Mouse (Mus musculus) MEL (cell line): Measurements from ENCODE around the gene Usp39. TPM values are rescaled to one million over a fixed set of nuclear protein-coding genes. Genes with fewer than 3 reads are reported as not detected.

Source experiments
- DNase-seq: peaks from one replicate; pipeline ENCODE4 v3.0.0; 2011; ENCODE audit warnings: low read depth, low spot score
- H3K27ac ChIP-seq: 2 replicates; pipeline ENCODE4 v1.5.1; 2012; ENCODE audit warnings: low read depth, mild to moderate bottlenecking, control low read depth, low read length, moderate library complexity; ENCODE audit not compliant: control insufficient read depth
- H3K27me3 ChIP-seq, 2 experiments: fragments of 150-350 bp in 1 of 2; sonication (generic) in 1 of 2; 2 replicates each; pipeline ENCODE4 v1.6.1; 2012; ENCODE audit warnings: low read length in 2 of 2, mild to moderate bottlenecking in 2 of 2, improper control_type of control experiment in 1 of 2, moderate library complexity in 1 of 2; ENCODE audit not compliant: insufficient read depth in 2 of 2, control insufficient read depth in 1 of 2
- H3K36me3 ChIP-seq, 2 experiments: 2 replicates each; pipeline ENCODE4 v1.6.1; 2012 to 2014; ENCODE audit warnings: low read length in 2 of 2, improper control_type of control experiment in 1 of 2, inconsistent platforms in 1 of 2, mild to moderate bottlenecking in 1 of 2; ENCODE audit not compliant: insufficient read depth in 2 of 2, control insufficient read depth in 1 of 2
- H3K4me1 ChIP-seq, 2 experiments: fragments of 150-350 bp in 1 of 2; sonication (generic) in 1 of 2; 2 replicates each; pipeline ENCODE4 v1.6.1; 2012; ENCODE audit warnings: low read length in 2 of 2, improper control_type of control experiment in 1 of 2, mild to moderate bottlenecking in 1 of 2; ENCODE audit not compliant: insufficient read depth in 2 of 2, control insufficient read depth in 1 of 2
- H3K4me3 ChIP-seq, 2 experiments: fragments of 150-350 bp in 1 of 2; sonication (generic) in 1 of 2; 2 replicates each; pipeline ENCODE4 v1.5.1; 2012; ENCODE audit warnings: low read depth in 2 of 2, low read length in 2 of 2, mild to moderate bottlenecking in 2 of 2, moderate library complexity in 2 of 2, control low read depth in 1 of 2, improper control_type of control experiment in 1 of 2; ENCODE audit not compliant: control insufficient read depth in 1 of 2, insufficient read depth in 1 of 2
- H3K79me2 ChIP-seq: 2 replicates; pipeline ENCODE4 v1.6.1; 2012; ENCODE audit warnings: mild to moderate bottlenecking, low read length, moderate library complexity; ENCODE audit not compliant: control insufficient read depth, poor library complexity, insufficient read depth
- H3K9ac ChIP-seq: 2 replicates; pipeline ENCODE4 v1.6.1; 2012; ENCODE audit warnings: low read depth, mild to moderate bottlenecking, control low read depth, low read length, moderate library complexity; ENCODE audit not compliant: control insufficient read depth, poor library complexity, severe bottlenecking
- H3K9me3 ChIP-seq: fragments of 150-350 bp; sonication (generic); replicated peaks from 2 replicates; pipeline ENCODE4 v1.6.1; 2012; ENCODE audit warnings: mild to moderate bottlenecking, low read length, improper control_type of control experiment, moderate library complexity; ENCODE audit not compliant: insufficient read depth
- BHLHE40 ChIP-seq: IDR thresholded peaks from 2 replicates; pipeline ENCODE4 v1.6.1; 2012; ENCODE audit warnings: low read depth, mild to moderate bottlenecking, inconsistent platforms, low read length, improper control_type of control experiment, borderline replicate concordance
- CTCF ChIP-seq, 3 experiments: IDR thresholded peaks in 2 of 3; conservative IDR thresholded peaks in 1 of 3; 2 replicates each; pipeline ENCODE4 v1.5.1; 2011 to 2012; ENCODE audit warnings: low read length in 3 of 3, low read depth in 2 of 3, mild to moderate bottlenecking in 2 of 3, improper control_type of control experiment in 1 of 3, inconsistent platforms in 1 of 3, mixed read lengths in 1 of 3, moderate library complexity in 1 of 3; ENCODE audit not compliant: control insufficient read depth in 1 of 3, insufficient read depth in 1 of 3, poor library complexity in 1 of 3, severe bottlenecking in 1 of 3
- ELF1 ChIP-seq: IDR thresholded peaks from 2 replicates; pipeline ENCODE4 v1.6.1; 2014; ENCODE audit warnings: low read depth, mild to moderate bottlenecking, inconsistent platforms, low read length, improper control_type of control experiment, moderate library complexity
- ETS1 ChIP-seq: IDR thresholded peaks from 2 replicates; pipeline ENCODE4 v1.6.1; 2012; ENCODE audit warnings: low read depth, mild to moderate bottlenecking, inconsistent platforms, low read length, improper control_type of control experiment, moderate library complexity
- JUND ChIP-seq: IDR thresholded peaks from 2 replicates; pipeline ENCODE4 v1.6.1; 2011; ENCODE audit warnings: low read depth, mild to moderate bottlenecking, improper control_type of control experiment, low read length
- MEF2A ChIP-seq: IDR thresholded peaks from 2 replicates; pipeline ENCODE4 v1.6.1; 2014; ENCODE audit warnings: low read depth, mild to moderate bottlenecking, inconsistent platforms, low read length, improper control_type of control experiment; ENCODE audit not compliant: poor library complexity, insufficient replicate concordance, severe bottlenecking; ENCODE audit errors: extremely low read depth
- NELFE ChIP-seq: IDR thresholded peaks from 2 replicates; pipeline ENCODE4 v1.6.1; 2011; ENCODE audit warnings: low read depth, low read length, improper control_type of control experiment
- POLR2A ChIP-seq, 2 experiments: IDR thresholded peaks; 2 replicates each; pipeline ENCODE4 v1.6.1; 2011 to 2012; ENCODE audit warnings: low read length in 2 of 2, mild to moderate bottlenecking in 2 of 2, control low read depth in 1 of 2, improper control_type of control experiment in 1 of 2, low read depth in 1 of 2, moderate library complexity in 1 of 2; ENCODE audit not compliant: control insufficient read depth in 1 of 2, insufficient read depth in 1 of 2, poor library complexity in 1 of 2
- RAD21 ChIP-seq: IDR thresholded peaks from 2 replicates; pipeline ENCODE4 v1.6.1; 2011; ENCODE audit warnings: mild to moderate bottlenecking, low read depth, low read length, improper control_type of control experiment
- RCOR1 ChIP-seq: IDR thresholded peaks from 2 replicates; pipeline ENCODE4 v1.6.1; 2012; ENCODE audit warnings: low read depth, mild to moderate bottlenecking, inconsistent platforms, low read length, improper control_type of control experiment
- TAL1 ChIP-seq: IDR thresholded peaks from 2 replicates; pipeline ENCODE4 v1.6.1; 2012; ENCODE audit warnings: mild to moderate bottlenecking, inconsistent platforms, low read length, moderate library complexity, mixed read lengths
- TBP ChIP-seq: IDR thresholded peaks from 2 replicates; pipeline ENCODE4 v1.8.0; 2011; ENCODE audit warnings: low read depth, low read length, improper control_type of control experiment
- UBTF ChIP-seq: IDR thresholded peaks from 2 replicates; pipeline ENCODE4 v1.6.1; 2012; ENCODE audit warnings: low read depth, mild to moderate bottlenecking, inconsistent platforms, low read length, improper control_type of control experiment, moderate library complexity, borderline replicate concordance; ENCODE audit not compliant: insufficient read depth
- USF2 ChIP-seq, 2 experiments: IDR thresholded peaks; 2 replicates each; pipeline ENCODE4 v1.6.1; 2011 to 2012; ENCODE audit warnings: improper control_type of control experiment in 2 of 2, low read length in 2 of 2, borderline replicate concordance in 1 of 2, inconsistent platforms in 1 of 2, low read depth in 1 of 2, mild to moderate bottlenecking in 1 of 2; ENCODE audit not compliant: insufficient read depth in 1 of 2
- ZKSCAN1 ChIP-seq: IDR thresholded peaks from 2 replicates; pipeline ENCODE4 v1.6.1; 2012; ENCODE audit warnings: low read depth, mild to moderate bottlenecking, inconsistent platforms, low read length, improper control_type of control experiment, moderate library complexity
- polyA plus RNA-seq, 2 experiments: library from polyadenylated mRNA; stranded (reverse) in 1 of 2; unstranded in 1 of 2; fragments of >175 nt in 1 of 2; fragments of >200 nt in 1 of 2; gene quantifications; 2 replicates each; pipeline versions ENCODE4 v1.2.1 to v1.2.4; 2012; ENCODE audit warnings: low replicate concordance in 2 of 2, low read depth in 1 of 2; ENCODE audit not compliant: insufficient read length in 2 of 2, insufficient read depth in 1 of 2, missing spikeins in 1 of 2
- total RNA-seq: library from RNA; depleted of rRNA; stranded (reverse); fragments of 300-350 nt; gene quantifications from 2 replicates; pipeline ENCODE4 v1.2.3, GENCODE M21; 2012

Gene Usp39
- total and polyA plus RNA-seq, 3 experiments, result 103 to 106 TPM; not detected in 1

DNA sequence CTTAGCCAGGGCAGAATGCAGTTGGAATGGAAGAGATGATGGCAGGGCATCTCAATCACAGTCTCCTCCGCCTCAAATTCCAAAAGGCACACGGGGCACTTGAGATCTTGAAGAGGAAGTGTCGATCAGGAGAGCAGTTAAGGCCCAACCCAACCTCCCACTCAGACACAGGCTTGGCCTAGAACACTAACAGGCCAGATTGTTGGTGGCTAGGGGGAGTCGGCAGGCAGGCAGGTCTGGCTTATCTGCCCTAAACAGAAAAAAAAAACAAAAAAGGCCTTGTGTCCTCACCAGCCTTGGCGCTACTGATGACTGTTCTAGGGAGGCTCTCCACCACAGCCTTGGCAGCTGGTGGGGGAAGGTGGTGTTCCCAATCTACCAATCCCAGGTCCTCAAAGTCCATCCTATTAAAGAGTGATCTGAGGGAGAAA, 16.2 kb upstream of the Usp39 start (continued):
- TF ChIP-seq TAL1 (peak; percentile 79), MEF2A (no peak), JUND (no peak), UBTF (no peak), ZKSCAN1 (no peak), CTCF (IDR thresholded peaks at IDR 0.05 in 2 of 3, conservative IDR thresholded peaks at IDR 0.05 in 1 of 3; ENCODE audit: control insufficient read depth in 1 of 3, insufficient read depth in 1 of 3, low read depth in 2 of 3, low read length in 3 of 3, poor library complexity in 1 of 3, severe bottlenecking in 1 of 3) (no peak), USF2 (IDR thresholded peaks at IDR 0.05; ENCODE audit: borderline replicate concordance in 1 of 2, insufficient read depth in 1 of 2, low read depth in 1 of 2, low read length in 2 of 2) (no peak), RAD21 (no peak), NELFE (no peak), ETS1 (no peak), BHLHE40 (no peak)

DNA sequence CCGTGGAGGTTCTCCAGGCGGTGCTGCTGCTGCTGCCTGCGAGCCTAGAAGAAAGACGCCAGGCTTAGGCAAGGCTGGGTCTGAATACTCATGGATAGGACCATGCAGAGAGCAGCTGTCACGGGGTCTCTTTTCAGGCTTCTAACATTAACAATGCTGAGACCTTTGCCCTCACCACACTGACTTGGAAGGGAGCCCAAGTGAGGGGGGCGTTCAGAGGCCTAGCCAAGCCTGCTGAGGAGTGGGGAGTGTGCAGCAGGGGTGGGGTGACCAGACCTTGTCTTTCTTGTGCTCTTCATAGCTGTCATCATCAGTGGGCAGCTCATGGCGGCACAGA, 15.6 kb upstream of the Usp39 start:
- no peak overlapping the region for H3K27ac ChIP-seq

DNA sequence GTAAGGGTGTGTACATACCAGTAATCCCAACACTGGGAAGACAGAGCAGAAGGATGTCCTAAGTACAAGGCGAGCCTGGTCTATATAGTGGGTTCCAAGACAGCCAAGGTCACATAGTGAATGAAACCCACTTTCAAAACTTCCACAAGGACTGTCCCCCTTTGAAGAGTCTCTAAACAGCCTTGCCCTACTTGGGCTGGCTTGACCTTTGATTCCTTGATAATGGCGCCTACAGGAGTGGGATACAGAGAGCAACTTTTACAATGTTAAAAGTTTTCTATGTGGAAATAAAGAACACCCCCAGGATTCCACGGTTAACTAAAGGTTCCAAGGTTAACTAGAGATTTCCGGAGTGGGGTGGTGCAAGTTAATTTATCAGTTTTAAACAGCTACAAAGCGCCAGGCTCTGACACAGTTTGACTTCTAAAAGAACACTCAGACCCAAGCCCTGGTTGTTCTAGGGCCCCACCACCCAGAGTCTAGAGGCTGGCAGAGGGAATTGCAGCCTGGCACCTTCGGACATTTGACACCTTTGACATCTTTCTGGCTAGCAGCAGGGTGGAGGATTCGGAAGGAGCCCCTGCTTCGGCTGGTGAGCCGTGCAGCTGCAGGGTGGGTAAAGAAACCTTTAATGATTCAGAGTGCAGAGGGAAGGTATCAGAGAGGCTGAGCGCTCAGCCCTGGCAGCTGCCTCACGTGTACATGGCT, 15.1 kb upstream of the Usp39 start:
- Histone ChIP-seq H3K9me3 (no peaks in the 10 kb centered on the region), H3K36me3 (peaks cover 0 to 27% of the 10 kb centered on the region in 2 experiments; a peak in 2 of 4 replicates), H3K79me2 (peaks cover 8% of the 10 kb centered on the region), H3K4me3 (no peak overlapping the region), H3K27ac (no peak overlapping the region)
- DNase-seq, result no peak
- TF ChIP-seq ELF1 (no peak), POLR2A (IDR thresholded peaks at IDR 0.05; ENCODE audit: control insufficient read depth in 1 of 2, insufficient read depth in 1 of 2, low read depth in 1 of 2, low read length in 2 of 2, poor library complexity in 1 of 2) (no peak), RCOR1 (no peak), BHLHE40 (no peak), TAL1 (no peak), CTCF (IDR thresholded peaks at IDR 0.05 in 2 of 3, conservative IDR thresholded peaks at IDR 0.05 in 1 of 3; ENCODE audit: control insufficient read depth in 1 of 3, insufficient read depth in 1 of 3, low read depth in 2 of 3, low read length in 3 of 3, poor library complexity in 1 of 3, severe bottlenecking in 1 of 3) (no peak)
- TF ChIP-seq, all 39 proteins: peak for 0
- no peaks in the 10 kb centered on the region for H3K27me3 ChIP-seq
- H3K9ac ChIP-seq, result no peak overlapping the region
- H3K4me1 ChIP-seq, result peaks cover 0 to 31% of the 10 kb centered on the region in 2 experiments; a peak in 2 of 4 replicates

More for the DNA sequence above, 15.6 kb upstream of the Usp39 start:
- no peaks in the 10 kb centered on the region for H3K27me3 ChIP-seq
- TF ChIP-seq TBP, result no peak
- no peak for TF ChIP-seq RAD21
- TF ChIP-seq, all 39 proteins: peak for 0
- DNase-seq, result no peak
- peaks cover 0 to 31% of the 10 kb centered on the region in 2 experiments; a peak in 2 of 4 replicates for H3K4me1 ChIP-seq
- H3K9ac ChIP-seq, result no peak overlapping the region
- H3K79me2 ChIP-seq, result peaks cover 8% of the 10 kb centered on the region
- no peak overlapping the region for H3K4me3 ChIP-seq
- H3K36me3 ChIP-seq, result peaks cover 0 to 27% of the 10 kb centered on the region in 2 experiments; a peak in 2 of 4 replicates
- no peaks in the 10 kb centered on the region for H3K9me3 ChIP-seq
